14 mouse cellular contexts compared by ENCODE assay signal in the genomic region with DNA sequence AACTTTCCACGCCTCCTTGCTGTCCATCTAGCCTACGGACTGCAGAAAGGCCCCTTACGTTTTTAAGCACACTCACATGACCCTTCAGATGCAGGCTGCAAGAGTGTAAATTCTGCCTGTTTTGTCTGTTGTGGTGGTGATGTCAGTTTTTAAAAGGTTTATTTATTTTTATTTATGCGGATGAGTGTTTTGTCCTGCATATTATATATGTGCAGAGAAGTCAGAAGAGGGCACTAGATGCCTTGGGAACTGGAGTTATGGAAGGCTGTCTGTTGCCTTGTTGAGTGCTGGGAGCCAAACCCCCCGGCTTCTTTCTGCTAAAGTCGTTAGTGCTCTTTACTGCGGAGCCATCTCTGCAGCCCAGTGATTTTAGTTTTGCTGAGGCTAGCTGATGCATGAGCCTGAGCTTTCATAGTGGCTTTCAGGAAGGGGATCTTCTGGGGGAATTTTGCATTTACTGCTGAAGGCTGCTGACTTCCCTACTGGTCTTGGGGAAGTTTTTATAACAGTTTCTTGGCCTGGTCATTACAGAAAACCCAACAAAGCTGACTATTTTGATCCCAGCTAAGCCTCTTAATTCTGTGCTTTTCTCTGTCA. TPM values are rescaled to one million over a fixed set of nuclear protein-coding genes. Genes with fewer than 3 reads are reported as not detected.
DNase-seq lines count a peak whose midpoint lies in the region; ATAC-seq and TF ChIP-seq lines count a peak whose summit lies in the region.
"Had no signal": no experiment of that assay in that cellular context is flagged by ENCODE, and none has a peak within 500 bp of the region (broad histone marks: within the 10 kb centered on the region; RNA-seq: fewer than 3 reads in every experiment).

No protein-coding gene starts in this region.

- no peak overlapping the region for H3K4me3 ChIP-seq in heart, embryonic 14.5 days (ENCODE audit: control insufficient read depth in 1 of 2, insufficient read depth in 1 of 2, low read depth in 1 of 2, low read length in 2 of 2)
- H3K4me3 ChIP-seq in midbrain, embryonic 11.5 days (ENCODE audit: low read depth, low read length): no peak overlapping the region
- no peak overlapping the region for H3K4me3 ChIP-seq in midbrain, postnatal 0 days (ENCODE audit: low read depth, low read length)
- H3K4me3 ChIP-seq in stomach, embryonic 16.5 days (replicated peaks; ENCODE audit: low read length): no peak overlapping the region
- H3K4me3 ChIP-seq in midbrain, embryonic 15.5 days: no peak overlapping the region
- H3K4me3 ChIP-seq: hindbrain, embryonic 12.5 days had no signal

- H3K27ac ChIP-seq in heart, embryonic 14.5 days (replicated peaks in 1 of 2; ENCODE audit: control insufficient read depth in 1 of 2, insufficient read depth in 1 of 2, low read depth in 2 of 2, low read length in 2 of 2): peak overlapping the region in 1 of 2 experiments; percentile 44; a peak in 1 of 4 replicates
- H3K27ac ChIP-seq in midbrain, embryonic 11.5 days (ENCODE audit: low read depth, low read length): no peak overlapping the region
- H3K27ac ChIP-seq in midbrain, postnatal 0 days (ENCODE audit: low read depth, low read length): no peak overlapping the region
- H3K27ac ChIP-seq in stomach, embryonic 16.5 days (ENCODE audit: low read length): peak overlapping the region; percentile 5; the same call in 1 of the 2 replicates
- no peak overlapping the region for H3K27ac ChIP-seq in midbrain, embryonic 15.5 days
- H3K27ac ChIP-seq: hindbrain, embryonic 12.5 days had no signal

- 62% methylated on average over 7 of the region's 7 CpGs for WGBS in heart, embryonic 14.5 days
- WGBS in midbrain, embryonic 11.5 days: 64% methylated on average over 7 of the region's 7 CpGs
- WGBS in midbrain, postnatal 0 days: 66% methylated on average over 7 of the region's 7 CpGs
- 57% methylated on average over 7 of the region's 7 CpGs for WGBS in stomach, embryonic 16.5 days
- WGBS in midbrain, embryonic 15.5 days: 67% methylated on average over 7 of the region's 7 CpGs

- H3K9me3 ChIP-seq in heart, embryonic 14.5 days (ENCODE audit: control insufficient read depth, low read length): no peaks in the 10 kb centered on the region
- H3K9me3 ChIP-seq in midbrain, embryonic 11.5 days (ENCODE audit: control insufficient read depth, low read length): no peaks in the 10 kb centered on the region
- H3K9me3 ChIP-seq in midbrain, postnatal 0 days (ENCODE audit: low read length): no peaks in the 10 kb centered on the region
- no peaks in the 10 kb centered on the region for H3K9me3 ChIP-seq in stomach, embryonic 16.5 days (replicated peaks; ENCODE audit: control insufficient read depth, low read length)
- H3K9me3 ChIP-seq in midbrain, embryonic 15.5 days: no peaks in the 10 kb centered on the region
- H3K9me3 ChIP-seq: hindbrain, embryonic 12.5 days had no signal

- peak; percentile 31 for DNase-seq in CD4-positive, CD25-positive, alpha-beta regulatory T cell, adult 2 months (ENCODE audit: low read depth, low spot score)
- DNase-seq in heart, adult 8-10 months (ENCODE audit: low spot score): no peak
- peak; percentile 56 for DNase-seq in midbrain, embryonic 11.5 days (ENCODE audit: low spot score, missing footprints)
- DNase-seq in midbrain, postnatal 0 days (ENCODE audit: low spot score): no peak
- DNase-seq: adrenal gland, postnatal 36 days; layer of hippocampus, adult 9-11 months; lung, adult 2 months had no signal

- no peak for ATAC-seq in CD4-positive, CD25-positive, alpha-beta regulatory T cell, adult 4 months
- no peak for ATAC-seq in heart, embryonic 14.5 days (ENCODE audit: insufficient number of reproducible peaks, insufficient read depth, low FRiP score, low read depth)
- no peak for ATAC-seq in midbrain, embryonic 11.5 days (ENCODE audit: low FRiP score)
- no peak for ATAC-seq in midbrain, postnatal 0 days (ENCODE audit: low FRiP score)
- no peak for ATAC-seq in stomach, embryonic 16.5 days (ENCODE audit: insufficient read depth, low FRiP score)
- no peak for ATAC-seq in midbrain, embryonic 15.5 days (replicated peaks)
- ATAC-seq: Patski had no signal

- H3K4me2 ChIP-seq in heart, embryonic 14.5 days (ENCODE audit: low read length): peak overlapping the region; percentile 32; the same call in 1 of the 2 replicates
- H3K4me2 ChIP-seq in midbrain, embryonic 11.5 days: no peak overlapping the region
- H3K4me2 ChIP-seq in midbrain, postnatal 0 days (ENCODE audit: low read depth, low read length, poor library complexity, severe bottlenecking): no peak overlapping the region
- no peak overlapping the region for H3K4me2 ChIP-seq in stomach, embryonic 16.5 days (ENCODE audit: low read depth, low read length)
- H3K4me2 ChIP-seq in midbrain, embryonic 15.5 days: no peak overlapping the region
- H3K4me2 ChIP-seq: hindbrain, embryonic 12.5 days had no signal

- TF ChIP-seq CTCF in midbrain, postnatal 0 days (IDR thresholded peaks at IDR 0.05): no peak

- no peaks in the 10 kb centered on the region for H3K27me3 ChIP-seq in heart, embryonic 14.5 days (ENCODE audit: control insufficient read depth, insufficient read depth, low read length)
- no peaks in the 10 kb centered on the region for H3K27me3 ChIP-seq in midbrain, embryonic 11.5 days (ENCODE audit: control insufficient read depth, insufficient read depth, low read length)
- no peaks in the 10 kb centered on the region for H3K27me3 ChIP-seq in midbrain, postnatal 0 days (ENCODE audit: insufficient read depth, low read length)
- no peaks in the 10 kb centered on the region for H3K27me3 ChIP-seq in stomach, embryonic 16.5 days (ENCODE audit: control insufficient read depth, insufficient read depth, low read length)
- no peaks in the 10 kb centered on the region for H3K27me3 ChIP-seq in midbrain, embryonic 15.5 days (replicated peaks)
- H3K27me3 ChIP-seq: hindbrain, embryonic 12.5 days; Patski had no signal

- peaks cover 30% of the 10 kb centered on the region for H3K36me3 ChIP-seq in heart, embryonic 14.5 days (ENCODE audit: control insufficient read depth, insufficient read depth, low read length)
- no peaks in the 10 kb centered on the region for H3K36me3 ChIP-seq in midbrain, embryonic 11.5 days (ENCODE audit: control insufficient read depth, insufficient read depth, low read length)
- H3K36me3 ChIP-seq in midbrain, postnatal 0 days (ENCODE audit: insufficient read depth, low read length): no peaks in the 10 kb centered on the region
- H3K36me3 ChIP-seq in stomach, embryonic 16.5 days (ENCODE audit: control insufficient read depth, insufficient read depth, low read length): peaks cover 10% of the 10 kb centered on the region; the same call in 1 of the 2 replicates
- no peaks in the 10 kb centered on the region for H3K36me3 ChIP-seq in midbrain, embryonic 15.5 days (replicated peaks)

- H3K9ac ChIP-seq in heart, embryonic 14.5 days (ENCODE audit: low read length): peak overlapping the region; percentile 38; the same call in 1 of the 2 replicates
- H3K9ac ChIP-seq in midbrain, embryonic 11.5 days (ENCODE audit: low read length): no peak overlapping the region
- no peak overlapping the region for H3K9ac ChIP-seq in midbrain, postnatal 0 days (replicated peaks; ENCODE audit: low read length, poor library complexity, severe bottlenecking)
- no peak overlapping the region for H3K9ac ChIP-seq in stomach, embryonic 16.5 days (ENCODE audit: low read length)
- no peak overlapping the region for H3K9ac ChIP-seq in midbrain, embryonic 15.5 days
- H3K9ac ChIP-seq: hindbrain, embryonic 12.5 days had no signal

- H3K4me1 ChIP-seq in heart, embryonic 14.5 days (ENCODE audit: control insufficient read depth in 2 of 2, insufficient read depth in 2 of 2, low read length in 2 of 2): peaks cover 9 to 20% of the 10 kb centered on the region in 2 experiments
- no peaks in the 10 kb centered on the region for H3K4me1 ChIP-seq in midbrain, embryonic 11.5 days (ENCODE audit: control insufficient read depth, insufficient read depth, low read length)
- H3K4me1 ChIP-seq in midbrain, postnatal 0 days (ENCODE audit: insufficient read depth, low read length): no peaks in the 10 kb centered on the region
- H3K4me1 ChIP-seq in stomach, embryonic 16.5 days (ENCODE audit: control insufficient read depth, insufficient read depth, low read length): peaks cover 7% of the 10 kb centered on the region; the same call in 1 of the 2 replicates
- no peaks in the 10 kb centered on the region for H3K4me1 ChIP-seq in midbrain, embryonic 15.5 days
- H3K4me1 ChIP-seq: hindbrain, embryonic 12.5 days had no signal

RNA-seq across cellular contexts. Expression of a gene that starts 12.6 kb away (rescaled TPM):
- polyA plus RNA-seq in CD4-positive, CD25-positive, alpha-beta regulatory T cell, adult 4 months (2017; shearing (Covaris generic)): 100 to 1,000 TPM; 158 to 204 TPM
- 38.7 and 42.2 TPM in 2 replicates for polyA plus RNA-seq in heart, embryonic 14.5 days (2014; fragmentation: Nextera tagmentation; extraction: Ambion mirVana)
- total RNA-seq in heart, adult 8-10 months (2022): 10 to 100 TPM; 43.5 to 60.4 (median 50.3) TPM
- 19.1 and 20.9 TPM in 2 replicates for polyA plus RNA-seq in midbrain, embryonic 11.5 days (2014; fragmentation: Nextera tagmentation; extraction: Ambion mirVana)
- total RNA-seq in midbrain, postnatal 0 days (2014; rRNA removed): 15.3 and 17.4 TPM in 2 replicates
- 15.8 and 16.7 TPM in 2 replicates for polyA plus RNA-seq in midbrain, postnatal 0 days (2015; fragmentation: Nextera tagmentation; extraction: Ambion mirVana)
- 34.2 and 37.4 TPM in 2 replicates for polyA plus RNA-seq in stomach, embryonic 16.5 days (2015; fragmentation: Nextera tagmentation; extraction: Ambion mirVana)
- polyA plus RNA-seq in midbrain, embryonic 15.5 days (2015; fragmentation: Nextera tagmentation; extraction: Ambion mirVana): 15.3 and 16.1 TPM in 2 replicates

RNA-seq across cellular contexts. Expression of a gene that starts 28.1 kb away (rescaled TPM):
- polyA plus RNA-seq in CD4-positive, CD25-positive, alpha-beta regulatory T cell, adult 4 months (2017; shearing (Covaris generic)): under 1 TPM in 1 of 2 experiments, not detected in 1; 0.16 TPM
- polyA plus RNA-seq in heart, embryonic 14.5 days (2014; fragmentation: Nextera tagmentation; extraction: Ambion mirVana): not detected in 2 replicates
- total RNA-seq in heart, adult 8-10 months (2022): not detected
- polyA plus RNA-seq in midbrain, embryonic 11.5 days (2014; fragmentation: Nextera tagmentation; extraction: Ambion mirVana): not detected in 2 replicates
- total RNA-seq in midbrain, postnatal 0 days (2014; rRNA removed): not detected in 2 replicates
- 0.16 TPM in 1 of 2 replicates, not detected in the other for polyA plus RNA-seq in midbrain, postnatal 0 days (2015; fragmentation: Nextera tagmentation; extraction: Ambion mirVana)
- polyA plus RNA-seq in stomach, embryonic 16.5 days (2015; fragmentation: Nextera tagmentation; extraction: Ambion mirVana): 0.30 and 0.43 TPM in 2 replicates
- polyA plus RNA-seq in midbrain, embryonic 15.5 days (2015; fragmentation: Nextera tagmentation; extraction: Ambion mirVana): not detected in 2 replicates
- polyA plus RNA-seq: forebrain, embryonic 11.5 days; hindbrain, embryonic 12.5 days had no signal

Comparison
In these comparisons a context has a peak if more than half of its experiments do, and no peak if none do; other contexts are left out.
1. DNase-seq: peak in CD4-positive, CD25-positive, alpha-beta regulatory T cell, adult 2 months (single experiment) and midbrain, embryonic 11.5 days (single experiment); none in heart, adult 8-10 months (single experiment) and midbrain, postnatal 0 days (single experiment).